Mouse (Mus musculus) cerebellum, postnatal 10 days (tissue): ENCODE data around the gene Zfp36l1.
A peak's percentile ranks its signal among the peaks of the same experiment; 100 is the strongest.

ENCODE experiments used
- DNase-seq, 2 experiments: peaks; one replicate each; pipeline ENCODE4 v3.0.0; 2021; ENCODE audit warnings: mixed read lengths in 2 of 2

The Zfp36l1 gene

GRCm38 (mm10) chr12:80108896-80109668 lies 3.7 kb downstream of the Zfp36l1 start:
- DNase-seq, result peak; percentile 93

- DNase-seq, result no peak
Measured at GRCm38 (mm10) chr12:80106896-80107667, 5.7 kb downstream of the Zfp36l1 start.

GRCm38 (mm10) chr12:80106138-80106895 lies 6.5 kb downstream of the Zfp36l1 start:
- no peak for DNase-seq

- no peak for DNase-seq
Measured at GRCm38 (mm10) chr12:80103521-80103973, 9.3 kb downstream of the Zfp36l1 start.

GRCm38 (mm10) chr12:80103089-80103488 lies 9.7 kb downstream of the Zfp36l1 start:
- DNase-seq, result no peak

- DNase-seq, result no peak
Measured at GRCm38 (mm10) chr12:80098825-80099224, 14.0 kb downstream of the Zfp36l1 start.

- no peak for DNase-seq
Measured at GRCm38 (mm10) chr12:80096734-80097133, 16.1 kb downstream of the Zfp36l1 start.

- DNase-seq, result no peak
Measured at GRCm38 (mm10) chr12:80092787-80093186, 20.0 kb downstream of the Zfp36l1 start.

- DNase-seq, result no peak
Measured at GRCm38 (mm10) chr12:80091080-80091479, 21.7 kb downstream of the Zfp36l1 start.

GRCm38 (mm10) chr12:80090529-80090928 lies 22.3 kb downstream of the Zfp36l1 start:
- DNase-seq, result no peak

- no peak for DNase-seq
Measured at GRCm38 (mm10) chr12:80088143-80088542, 24.7 kb downstream of the Zfp36l1 start.

- DNase-seq, result no peak
Measured at GRCm38 (mm10) chr12:80084446-80085112, 28.2 kb downstream of the Zfp36l1 start.

GRCm38 (mm10) chr12:80083937-80084336 lies 28.9 kb downstream of the Zfp36l1 start:
- DNase-seq, result no peak

GRCm38 (mm10) chr12:80083133-80083821 lies 29.5 kb downstream of the Zfp36l1 start:
- DNase-seq, result no peak

- no peak for DNase-seq
Measured at GRCm38 (mm10) chr12:80082730-80083129, 30.1 kb downstream of the Zfp36l1 start.

GRCm38 (mm10) chr12:80081440-80081839 lies 31.4 kb downstream of the Zfp36l1 start:
- no peak for DNase-seq

GRCm38 (mm10) chr12:80079937-80080336 lies 32.9 kb downstream of the Zfp36l1 start:
- no peak for DNase-seq

- no peak for DNase-seq
Measured at GRCm38 (mm10) chr12:80074331-80074730, 38.5 kb downstream of the Zfp36l1 start.

GRCm38 (mm10) chr12:80070534-80071287 lies 42.1 kb downstream of the Zfp36l1 start:
- no peak for DNase-seq

- no peak for DNase-seq
Measured at GRCm38 (mm10) chr12:80069040-80069439, 43.8 kb downstream of the Zfp36l1 start.

- no peak for DNase-seq
Measured at GRCm38 (mm10) chr12:80068016-80068415, 44.8 kb downstream of the Zfp36l1 start.
